Mouse (Mus musculus): ENCODE measurements around the gene Nfasc. TPM values are rescaled to one million over a fixed set of nuclear protein-coding genes. Genes with fewer than 3 reads are reported as not detected.

The Nfasc gene
- polyA plus RNA-seq, 1 experiment = 7.6 TPM

GRCm38 (mm10) chr1:132567336-132568125, 174.1 kb downstream of the Nfasc start:
- no peaks in the 10 kb centered on the region for H3K27me3 ChIP-seq (ENCODE audit: control insufficient read depth, insufficient read depth, low read length)
- H3K4me1 ChIP-seq (ENCODE audit: control insufficient read depth, insufficient read depth, insufficient read length) = no peaks in the 10 kb centered on the region
- no peak overlapping the region for H3K4me3 ChIP-seq (ENCODE audit: extremely low read depth, insufficient read depth, insufficient read length)
- H3K36me3 ChIP-seq (ENCODE audit: control insufficient read depth, insufficient read depth, low read length) = no peaks in the 10 kb centered on the region
- DNase-seq (ENCODE audit: low read depth in 1 of 2, low spot score in 2 of 2) = no peak
- 87% methylated on average over 11 of the region's 11 CpGs for WGBS
- TF ChIP-seq CTCF (IDR thresholded peaks at IDR 0.05; ENCODE audit: extremely low read depth, insufficient read depth, insufficient read length, insufficient replicate concordance) = no peak
- no peak for TF ChIP-seq POLR2A (IDR thresholded peaks at IDR 0.05; ENCODE audit: low read depth, low read length)
- no peak overlapping the region for H3K27ac ChIP-seq (ENCODE audit: insufficient read depth, low read length)

- no peaks in the 10 kb centered on the region for H3K27me3 ChIP-seq (ENCODE audit: control insufficient read depth, insufficient read depth, low read length)
- no peak for TF ChIP-seq POLR2A (IDR thresholded peaks at IDR 0.05; ENCODE audit: low read depth, low read length)
- no peak for TF ChIP-seq CTCF (IDR thresholded peaks at IDR 0.05; ENCODE audit: extremely low read depth, insufficient read depth, insufficient read length, insufficient replicate concordance)
These were observed 175.8 kb downstream of the Nfasc start for GRCm38 (mm10) chr1:132565766-132566165.

GRCm38 (mm10) chr1:132564946-132565345, 176.7 kb downstream of the Nfasc start:
- 56% methylated on average over 6 of the region's 6 CpGs for WGBS
- Histone ChIP-seq H3K36me3 (ENCODE audit: control insufficient read depth, insufficient read depth, low read length) (no peaks in the 10 kb centered on the region), H3K27me3 (ENCODE audit: control insufficient read depth, insufficient read depth, low read length) (no peaks in the 10 kb centered on the region), H3K27ac (ENCODE audit: insufficient read depth, low read length) (no peak overlapping the region), H3K4me3 (ENCODE audit: extremely low read depth, insufficient read depth, insufficient read length) (no peak overlapping the region), H3K4me1 (ENCODE audit: control insufficient read depth, insufficient read depth, insufficient read length) (no peaks in the 10 kb centered on the region)
- TF ChIP-seq CTCF (IDR thresholded peaks at IDR 0.05; ENCODE audit: extremely low read depth, insufficient read depth, insufficient read length, insufficient replicate concordance) (no peak), POLR2A (IDR thresholded peaks at IDR 0.05; ENCODE audit: low read depth, low read length) (no peak)
- no peak for DNase-seq (ENCODE audit: low read depth in 1 of 2, low spot score in 2 of 2)

More at GRCm38 (mm10) chr1:132565766-132566165, 175.8 kb downstream of the Nfasc start:
- 71% methylated on average over 7 of the region's 7 CpGs for WGBS
- no peak overlapping the region for H3K4me3 ChIP-seq (ENCODE audit: extremely low read depth, insufficient read depth, insufficient read length)
- DNase-seq (ENCODE audit: low read depth in 1 of 2, low spot score in 2 of 2) = no peak
- H3K36me3 ChIP-seq (ENCODE audit: control insufficient read depth, insufficient read depth, low read length) = no peaks in the 10 kb centered on the region
- no peaks in the 10 kb centered on the region for H3K4me1 ChIP-seq (ENCODE audit: control insufficient read depth, insufficient read depth, insufficient read length)
- H3K27ac ChIP-seq (ENCODE audit: insufficient read depth, low read length) = no peak overlapping the region

- Histone ChIP-seq H3K4me1 (ENCODE audit: control insufficient read depth, insufficient read depth, insufficient read length) (no peaks in the 10 kb centered on the region), H3K4me3 (ENCODE audit: extremely low read depth, insufficient read depth, insufficient read length) (no peak overlapping the region), H3K36me3 (ENCODE audit: control insufficient read depth, insufficient read depth, low read length) (no peaks in the 10 kb centered on the region), H3K27ac (ENCODE audit: insufficient read depth, low read length) (no peak overlapping the region), H3K27me3 (ENCODE audit: control insufficient read depth, insufficient read depth, low read length) (no peaks in the 10 kb centered on the region)
- no peak for DNase-seq (ENCODE audit: low read depth in 1 of 2, low spot score in 2 of 2)
- TF ChIP-seq POLR2A (IDR thresholded peaks at IDR 0.05; ENCODE audit: low read depth, low read length) (no peak), CTCF (IDR thresholded peaks at IDR 0.05; ENCODE audit: extremely low read depth, insufficient read depth, insufficient read length, insufficient replicate concordance) (no peak)
- WGBS = 51% methylated on average over 10 of the region's 10 CpGs
These were observed 179.2 kb downstream of the Nfasc start for GRCm38 (mm10) chr1:132562337-132562795.

GRCm38 (mm10) chr1:132560907-132561700, 180.5 kb downstream of the Nfasc start:
- 77% methylated on average over 8 of the region's 8 CpGs for WGBS
- H3K36me3 ChIP-seq (ENCODE audit: control insufficient read depth, insufficient read depth, low read length) = no peaks in the 10 kb centered on the region
- DNase-seq (ENCODE audit: low read depth in 1 of 2, low spot score in 2 of 2) = no peak
- no peaks in the 10 kb centered on the region for H3K27me3 ChIP-seq (ENCODE audit: control insufficient read depth, insufficient read depth, low read length)
- TF ChIP-seq POLR2A (IDR thresholded peaks at IDR 0.05; ENCODE audit: low read depth, low read length) = no peak
- no peaks in the 10 kb centered on the region for H3K4me1 ChIP-seq (ENCODE audit: control insufficient read depth, insufficient read depth, insufficient read length)
- H3K27ac ChIP-seq (ENCODE audit: insufficient read depth, low read length) = no peak overlapping the region
- no peak overlapping the region for H3K4me3 ChIP-seq (ENCODE audit: extremely low read depth, insufficient read depth, insufficient read length)

GRCm38 (mm10) chr1:132559045-132559444, 182.6 kb downstream of the Nfasc start:
- Histone ChIP-seq H3K27ac (ENCODE audit: insufficient read depth, low read length) (no peak overlapping the region), H3K4me1 (ENCODE audit: control insufficient read depth, insufficient read depth, insufficient read length) (no peaks in the 10 kb centered on the region), H3K4me3 (ENCODE audit: extremely low read depth, insufficient read depth, insufficient read length) (no peak overlapping the region), H3K36me3 (ENCODE audit: control insufficient read depth, insufficient read depth, low read length) (no peaks in the 10 kb centered on the region), H3K27me3 (ENCODE audit: control insufficient read depth, insufficient read depth, low read length) (no peaks in the 10 kb centered on the region)
- WGBS = 43% methylated on average over 6 of the region's 6 CpGs
- no peak for TF ChIP-seq CTCF (IDR thresholded peaks at IDR 0.05; ENCODE audit: extremely low read depth, insufficient read depth, insufficient read length, insufficient replicate concordance)
- TF ChIP-seq POLR2A (IDR thresholded peaks at IDR 0.05; ENCODE audit: low read depth, low read length) = no peak
- DNase-seq (ENCODE audit: low read depth in 1 of 2, low spot score in 2 of 2) = no peak
